Mouse (Mus musculus): ENCODE measurements around the gene Cdk5rap2.
A peak's percentile ranks its signal among the peaks of the same experiment; 100 is the strongest.

Gene Cdk5rap2

DNA sequence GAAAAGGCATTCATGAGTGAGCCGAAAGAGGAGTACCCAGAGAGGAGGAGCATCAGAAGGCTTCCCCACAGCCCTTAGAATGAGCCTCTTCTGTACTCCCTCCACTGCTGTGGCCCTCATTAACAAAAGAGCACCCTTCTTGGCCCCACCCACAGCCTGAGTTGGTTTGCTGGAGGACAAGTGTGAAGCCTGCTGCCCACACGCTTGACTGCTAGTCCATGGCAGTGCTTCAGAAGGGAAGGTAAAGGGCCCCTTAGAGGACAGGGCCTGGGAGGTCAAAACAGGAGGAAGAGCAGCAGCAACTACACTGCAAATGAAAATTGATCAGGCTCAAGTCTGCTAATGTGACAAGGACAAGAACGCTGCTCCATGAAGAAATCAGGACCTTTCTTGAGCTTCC is 56.6 kb downstream of the Cdk5rap2 start:
- DNase-seq: no peak

DNA sequence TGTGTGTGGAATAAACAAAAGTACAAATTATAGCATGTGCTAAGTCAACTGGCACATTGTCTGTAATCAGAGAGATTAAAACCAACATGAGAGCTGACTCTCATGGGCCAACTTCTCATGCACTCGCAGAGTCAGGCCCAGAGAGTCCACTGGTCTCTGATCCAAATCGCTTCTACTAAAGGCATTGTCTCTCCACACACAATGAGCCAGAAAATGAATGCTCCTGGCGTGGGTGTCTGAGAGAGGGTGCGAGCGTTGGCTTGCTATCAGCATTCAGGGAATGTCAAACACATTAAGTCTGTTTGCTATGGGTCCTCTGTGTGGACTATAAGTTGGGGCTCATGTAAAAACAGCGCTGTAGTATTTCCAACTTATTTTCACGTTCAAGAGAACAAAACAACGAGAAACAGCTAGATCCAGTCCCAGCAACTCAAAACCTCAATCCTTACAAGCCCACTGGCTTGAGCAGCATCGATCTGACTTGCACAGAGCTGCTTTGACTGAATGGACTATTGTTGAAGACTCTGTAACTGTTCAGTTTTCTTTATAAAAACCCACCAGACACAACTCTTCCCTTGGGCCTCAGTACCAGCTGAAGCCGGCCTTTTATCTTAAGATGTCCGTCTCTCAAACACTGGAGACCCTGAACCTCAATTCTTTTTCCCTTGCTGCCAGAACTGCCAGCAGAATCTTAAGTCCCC is 74.6 kb downstream of the Cdk5rap2 start:
- DNase-seq: no peak

- DNase-seq: no peak
Measured at GRCm38 (mm10) chr4:70334995-70335394, 75.2 kb downstream of the Cdk5rap2 start.

DNA sequence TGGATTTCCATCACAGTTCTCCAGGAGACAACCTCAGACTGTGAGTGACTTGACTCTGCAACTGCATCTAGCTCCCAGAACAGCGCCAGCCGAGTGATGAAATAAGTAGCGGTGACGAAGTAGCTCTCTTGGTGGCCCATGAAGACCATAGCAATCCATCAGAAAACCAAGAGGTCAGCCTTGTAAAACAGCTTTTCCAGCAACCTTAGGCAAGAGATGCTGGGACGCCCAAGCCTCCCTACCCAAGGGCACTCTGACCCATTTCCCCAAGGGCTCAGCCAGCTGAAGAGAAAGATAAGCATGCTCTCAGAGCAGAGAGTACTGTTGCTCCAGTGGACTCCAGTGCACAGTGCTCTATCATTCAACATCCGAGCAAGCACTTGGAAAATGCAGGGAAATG is 77.3 kb downstream of the Cdk5rap2 start:
- no peak for DNase-seq

GRCm38 (mm10) chr4:70332576-70332975 is 77.7 kb downstream of the Cdk5rap2 start:
- DNase-seq: no peak

- DNase-seq: no peak
Measured at GRCm38 (mm10) chr4:70331181-70331580, 79.1 kb downstream of the Cdk5rap2 start.

- DNase-seq: no peak
Measured at GRCm38 (mm10) chr4:70328033-70328432, 82.2 kb downstream of the Cdk5rap2 start.

DNA sequence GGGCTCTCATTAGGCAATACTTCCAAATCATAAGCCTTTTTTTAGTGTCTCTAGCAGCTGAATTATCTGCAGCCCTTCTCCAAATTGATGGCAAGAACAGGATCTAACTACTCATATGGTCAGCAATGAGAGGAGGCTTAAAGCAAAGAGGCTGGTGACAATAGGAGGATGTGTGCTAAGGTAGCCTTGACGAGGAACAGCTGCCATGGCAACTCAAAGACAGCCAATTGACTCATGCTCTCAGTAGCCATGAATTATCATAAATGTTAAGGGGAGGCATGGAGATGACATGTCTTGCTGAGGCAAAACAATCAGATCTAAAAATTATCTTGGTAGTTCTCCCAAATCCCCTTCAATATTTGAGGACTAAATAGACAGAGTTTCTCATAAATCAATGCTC is 82.8 kb downstream of the Cdk5rap2 start:
- DNase-seq: no peak

GRCm38 (mm10) chr4:70321586-70321985 is 88.7 kb downstream of the Cdk5rap2 start:
- no peak for DNase-seq

- DNase-seq: no peak
Measured at GRCm38 (mm10) chr4:70312170-70312569, 98.1 kb downstream of the Cdk5rap2 start.

DNA sequence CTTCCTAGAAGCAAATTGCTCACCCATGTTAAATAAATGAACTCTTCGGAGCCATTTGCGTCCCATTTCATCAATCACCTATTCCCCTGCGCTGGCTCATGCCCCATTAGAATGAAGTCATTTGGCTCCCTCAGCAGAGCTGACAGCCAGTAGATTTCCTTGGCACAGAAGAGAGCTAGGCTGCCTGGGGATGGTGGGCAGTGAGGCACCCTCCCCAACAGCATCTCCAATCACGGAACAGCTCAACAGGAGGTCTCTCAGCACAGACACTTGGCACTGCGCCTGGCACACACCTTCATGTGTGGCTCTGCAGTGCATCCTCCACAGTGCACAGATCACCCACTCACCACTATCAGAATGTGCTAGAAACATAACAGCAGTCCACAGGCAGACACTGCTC is 98.7 kb downstream of the Cdk5rap2 start:
- DNase-seq: no peak

- peak; percentile 3 for DNase-seq
Measured at GRCm38 (mm10) chr4:70307230-70307629, 103.0 kb downstream of the Cdk5rap2 start.

GRCm38 (mm10) chr4:70303870-70304269 is 106.4 kb downstream of the Cdk5rap2 start:
- no peak for DNase-seq

DNA sequence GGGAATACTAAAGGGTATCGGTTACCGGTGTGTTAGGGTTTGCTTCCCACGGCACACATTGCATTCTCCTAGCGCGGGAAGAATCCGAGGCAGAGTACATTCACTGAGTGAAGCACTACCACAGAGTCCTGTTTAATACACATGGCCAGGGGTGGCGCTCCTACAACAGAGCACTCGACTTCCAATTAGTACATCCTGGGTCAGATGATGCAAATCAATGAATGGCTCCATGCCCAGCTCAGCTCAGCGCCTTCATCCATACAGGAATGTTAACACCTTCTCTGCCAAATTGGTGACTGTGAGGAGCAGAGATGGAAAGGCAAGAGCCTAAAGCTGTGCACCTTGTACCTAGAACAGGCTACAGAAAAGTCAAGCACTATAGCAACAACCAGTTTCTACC is 109.1 kb downstream of the Cdk5rap2 start:
- DNase-seq: no peak

DNA sequence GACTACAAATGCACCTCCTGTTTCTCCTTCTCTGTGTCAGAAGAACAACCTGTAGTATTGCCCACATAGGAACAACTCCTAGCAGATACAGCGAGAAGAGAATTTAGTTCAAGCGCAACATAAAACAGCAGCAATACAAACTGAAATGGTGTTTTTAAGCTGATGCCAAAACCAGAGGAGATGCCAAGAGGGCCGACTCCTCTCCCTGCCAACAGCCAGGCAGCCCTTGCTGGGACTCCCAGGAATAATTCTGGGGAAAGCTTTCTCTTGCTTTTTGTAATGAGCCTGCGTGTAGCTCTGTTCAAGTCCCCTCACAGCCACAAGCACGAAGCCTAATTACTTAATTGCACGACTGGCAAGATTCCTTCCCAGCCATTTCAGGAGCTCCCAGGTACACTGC is 120.9 kb downstream of the Cdk5rap2 start:
- DNase-seq: no peak

DNA sequence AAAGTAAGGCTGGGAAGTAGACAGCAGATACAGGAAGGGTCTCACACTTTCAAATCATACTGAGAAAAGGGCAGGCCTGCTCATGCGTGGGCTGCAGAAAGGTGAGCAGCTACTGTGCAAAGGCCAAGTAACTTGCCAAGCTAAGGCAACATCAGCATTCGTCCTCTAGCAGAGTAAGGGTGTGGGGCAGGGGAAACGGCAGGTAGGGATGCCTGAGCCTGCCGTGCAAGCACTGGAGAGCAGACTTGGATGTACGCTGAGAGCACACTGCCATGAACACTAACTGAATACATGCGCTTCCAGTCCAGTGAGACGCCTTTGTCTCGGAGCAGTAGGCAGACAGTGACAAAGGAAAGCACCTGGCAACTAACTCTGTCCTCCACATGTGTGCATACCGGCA is 127.1 kb downstream of the Cdk5rap2 start:
- no peak for DNase-seq

GRCm38 (mm10) chr4:70278882-70279281 is 131.4 kb downstream of the Cdk5rap2 start:
- no peak for DNase-seq

GRCm38 (mm10) chr4:70278057-70278456 is 132.2 kb downstream of the Cdk5rap2 start:
- no peak for DNase-seq

DNA sequence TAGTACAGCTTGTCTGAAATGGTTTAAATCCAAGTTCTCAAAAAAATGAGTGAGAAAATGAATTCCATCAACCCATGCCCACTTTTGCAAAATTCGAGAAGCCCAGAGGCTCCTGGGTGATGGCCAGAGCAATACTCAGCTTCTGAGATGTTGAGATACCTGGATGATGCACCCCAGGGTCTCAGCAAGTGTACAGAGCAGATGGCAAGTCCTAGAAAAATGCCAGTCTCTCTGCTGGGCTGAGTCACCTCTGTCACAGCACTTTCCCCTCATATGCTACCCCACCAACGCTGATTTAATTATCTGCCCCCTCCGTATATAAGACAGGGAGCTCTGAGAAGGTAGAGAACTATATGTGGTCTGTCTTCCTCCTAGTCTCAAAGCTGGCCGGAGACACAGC is 137.3 kb downstream of the Cdk5rap2 start:
- DNase-seq: no peak

- DNase-seq: no peak
Measured at GRCm38 (mm10) chr4:70272527-70272926, 137.7 kb downstream of the Cdk5rap2 start.

DNA sequence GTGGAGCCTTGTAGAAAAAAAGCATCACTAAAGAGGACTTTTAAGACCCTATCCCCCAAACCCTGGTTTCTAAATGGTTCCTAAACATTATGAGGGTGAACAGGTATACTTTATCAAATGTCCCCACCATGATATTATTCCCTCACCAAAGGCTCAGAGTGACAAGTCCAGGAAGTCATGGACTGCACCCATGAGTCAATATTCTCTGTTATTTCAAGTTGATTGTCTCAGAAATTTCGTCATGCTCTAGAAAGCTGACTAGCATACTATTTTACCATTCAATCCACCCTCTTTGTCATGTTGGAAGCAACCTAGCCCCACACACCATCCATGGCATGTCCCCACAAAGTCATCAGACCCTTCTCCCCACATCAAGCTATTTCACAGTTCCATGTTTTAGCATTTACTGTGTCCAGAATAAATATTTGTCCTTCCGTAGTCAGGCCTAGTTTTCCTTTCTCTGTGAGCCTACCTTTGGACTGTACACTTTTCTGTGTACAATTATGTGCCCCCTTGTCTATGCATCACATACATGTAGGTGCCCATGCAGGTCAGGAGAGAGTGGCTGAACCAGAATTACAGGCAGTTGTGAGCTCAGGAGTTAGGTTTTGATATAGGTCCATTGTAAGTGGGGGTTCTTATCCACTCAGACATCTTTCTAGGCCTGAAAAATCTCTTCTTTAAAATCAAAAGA is 142.9 kb downstream of the Cdk5rap2 start:
- no peak for DNase-seq

DNA sequence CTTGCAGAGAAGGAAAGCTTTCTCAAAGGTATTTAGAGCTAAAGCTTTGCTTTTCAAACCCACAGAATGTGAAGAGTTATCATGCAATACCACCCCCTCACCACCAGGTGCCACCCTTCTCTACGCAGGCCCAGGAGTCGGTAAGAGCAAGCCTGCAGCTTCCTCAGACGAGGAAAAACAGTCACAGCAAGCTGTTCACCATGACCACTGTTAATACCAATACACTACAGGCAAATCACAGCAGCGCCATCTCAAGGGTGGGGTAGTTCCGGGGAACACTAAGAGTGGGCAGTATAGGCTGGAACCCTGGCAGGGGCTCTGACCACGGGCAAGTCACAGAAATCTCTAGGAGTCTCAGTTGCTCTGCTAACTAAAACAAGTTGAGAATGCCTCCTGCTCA is 145.0 kb downstream of the Cdk5rap2 start:
- peak; percentile 17 for DNase-seq

DNA sequence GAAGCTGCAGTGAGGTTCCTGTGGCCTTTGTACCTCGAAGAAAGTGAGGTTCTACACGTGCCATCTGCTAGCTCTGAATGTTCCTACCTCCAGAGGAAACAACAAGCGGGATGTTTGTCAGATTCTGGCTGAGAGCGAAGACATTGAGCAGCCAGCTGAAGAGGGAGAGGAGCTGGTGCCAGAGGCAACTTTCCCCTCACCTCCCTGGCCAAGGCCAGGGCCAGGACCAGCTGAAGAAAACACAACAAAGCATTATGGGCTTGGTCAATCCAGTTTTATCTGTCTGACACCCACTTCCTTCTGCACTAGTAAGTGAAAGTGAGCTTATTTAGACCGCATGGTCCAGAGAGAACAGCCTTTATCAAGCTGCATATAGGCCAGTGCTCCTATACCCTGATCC is 147.4 kb downstream of the Cdk5rap2 start:
- DNase-seq: no peak

DNA sequence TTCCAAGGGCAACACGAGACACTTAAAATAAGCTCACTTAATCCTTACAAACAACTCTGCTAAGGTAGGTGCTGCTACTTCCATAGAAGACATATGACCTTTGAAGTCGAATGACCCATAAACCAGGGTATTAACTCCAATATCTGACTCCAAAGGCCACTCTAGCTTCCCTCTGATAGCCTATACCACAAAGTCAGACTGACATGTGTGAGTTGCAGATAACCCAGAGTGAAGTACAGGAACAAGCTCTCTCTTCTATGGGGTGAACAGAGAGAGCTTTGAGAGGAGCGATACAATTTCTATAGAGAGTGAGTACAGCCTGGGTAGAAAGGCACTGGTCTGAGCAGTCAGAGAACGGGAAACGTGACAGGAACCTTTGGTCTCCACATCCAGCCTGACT is 148.9 kb downstream of the Cdk5rap2 start:
- no peak for DNase-seq

DNA sequence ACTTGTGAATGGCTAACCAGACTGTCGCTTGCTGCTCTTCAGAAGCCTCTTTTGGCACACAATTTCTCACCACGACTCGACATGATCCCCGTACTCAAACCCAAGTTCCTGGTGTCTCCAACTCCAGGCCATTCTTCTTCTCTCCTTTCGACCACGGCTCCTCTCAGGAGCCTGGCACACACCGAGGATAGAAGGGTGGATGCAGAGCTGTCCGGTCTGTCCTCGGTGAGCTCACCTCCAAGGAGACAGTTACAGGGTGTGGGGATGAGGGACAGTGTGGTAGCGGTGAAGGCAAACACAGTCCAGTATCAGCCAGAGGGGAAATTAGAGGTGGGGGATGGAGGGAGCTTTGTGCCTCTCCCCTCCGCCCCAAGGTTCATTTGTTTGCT is 149.8 kb downstream of the Cdk5rap2 start:
- DNase-seq: no peak
